Mouse (Mus musculus) forebrain, postnatal 0 days (tissue): ENCODE measurements around the gene Rasgrp1. TPM values are rescaled to one million over a fixed set of nuclear protein-coding genes. Genes with fewer than 3 reads are reported as not detected.

Source experiments
- ATAC-seq: fragments of 200-750 bp; cut with Nextera tagmentation; 2 replicates; pipeline ENCODE4 v1.8.0; 2017; ENCODE audit warnings: mild to moderate bottlenecking, moderate library complexity
- DNase-seq: peaks from one replicate; pipeline ENCODE4 v3.0.0-alpha.2; 2015
- H3K27ac ChIP-seq: fragments of 300-500 bp; sonication (generic); 2 replicates; pipeline ENCODE4 v1.5.1; 2014; ENCODE audit warnings: low read depth, mild to moderate bottlenecking, antibody characterized with exemption, low read length, moderate library complexity, mixed read lengths
- H3K27me3 ChIP-seq: fragments of 300-500 bp; sonication (generic); 2 replicates; pipeline ENCODE4 v1.6.1; 2014; ENCODE audit warnings: mild to moderate bottlenecking, low read length, mixed read lengths; ENCODE audit not compliant: insufficient read depth
- H3K36me3 ChIP-seq: fragments of 300-500 bp; sonication (generic); 2 replicates; pipeline ENCODE4 v1.6.1; 2014; ENCODE audit warnings: mild to moderate bottlenecking, moderate library complexity; ENCODE audit not compliant: insufficient read depth
- H3K4me1 ChIP-seq: fragments of 300-500 bp; sonication (generic); 2 replicates; pipeline ENCODE4 v1.6.1; 2014; ENCODE audit warnings: antibody characterized with exemption; ENCODE audit not compliant: insufficient read depth
- H3K4me2 ChIP-seq: fragments of 300-500 bp; sonication (generic); 2 replicates; pipeline ENCODE4 v1.6.1; 2014; ENCODE audit warnings: low read depth, mild to moderate bottlenecking, moderate library complexity
- H3K4me3 ChIP-seq: fragments of 300-500 bp; sonication (generic); 2 replicates; pipeline ENCODE4 v1.5.1; 2014; ENCODE audit warnings: low read depth, low read length, mixed read lengths
- H3K9ac ChIP-seq: fragments of 300-500 bp; sonication (generic); 2 replicates; pipeline ENCODE4 v1.6.1; 2014; ENCODE audit warnings: mild to moderate bottlenecking
- H3K9me3 ChIP-seq: fragments of 300-500 bp; sonication (generic); 2 replicates; pipeline ENCODE4 v1.6.1; 2016; ENCODE audit warnings: low read length
- CTCF ChIP-seq: sonication (generic); IDR thresholded peaks from 2 replicates; pipeline ENCODE4 v1.5.1; 2016; ENCODE audit warnings: antibody characterized with exemption, control low read depth, low read depth
- WGBS: fragments of 180-500 bp; shearing (Covaris S2); extraction: QIAGEN DNeasy Blood & Tissue Kit; methylation state at CpG from one replicate; pipeline ENCODE4 v1.1.7; 2014; 5-methylcytosine and 5-hydroxymethylcytosine counted together
- polyA plus RNA-seq: library from polyadenylated mRNA; unstranded; fragments of >200 nt; fragmentation: Nextera tagmentation; extraction: Ambion mirVana; gene quantifications from 2 replicates; pipeline ENCODE4 v1.2.1, GENCODE M21; 2015
- total RNA-seq: library from RNA; depleted of rRNA; stranded (reverse); fragments of >200 nt; gene quantifications from 2 replicates; pipeline ENCODE4 v1.2.3, GENCODE M21; 2014; rRNA removed

The Rasgrp1 gene
- total and polyA plus RNA-seq, 2 experiments from 2014 or later = 9.5 to 16.6 TPM

DNA sequence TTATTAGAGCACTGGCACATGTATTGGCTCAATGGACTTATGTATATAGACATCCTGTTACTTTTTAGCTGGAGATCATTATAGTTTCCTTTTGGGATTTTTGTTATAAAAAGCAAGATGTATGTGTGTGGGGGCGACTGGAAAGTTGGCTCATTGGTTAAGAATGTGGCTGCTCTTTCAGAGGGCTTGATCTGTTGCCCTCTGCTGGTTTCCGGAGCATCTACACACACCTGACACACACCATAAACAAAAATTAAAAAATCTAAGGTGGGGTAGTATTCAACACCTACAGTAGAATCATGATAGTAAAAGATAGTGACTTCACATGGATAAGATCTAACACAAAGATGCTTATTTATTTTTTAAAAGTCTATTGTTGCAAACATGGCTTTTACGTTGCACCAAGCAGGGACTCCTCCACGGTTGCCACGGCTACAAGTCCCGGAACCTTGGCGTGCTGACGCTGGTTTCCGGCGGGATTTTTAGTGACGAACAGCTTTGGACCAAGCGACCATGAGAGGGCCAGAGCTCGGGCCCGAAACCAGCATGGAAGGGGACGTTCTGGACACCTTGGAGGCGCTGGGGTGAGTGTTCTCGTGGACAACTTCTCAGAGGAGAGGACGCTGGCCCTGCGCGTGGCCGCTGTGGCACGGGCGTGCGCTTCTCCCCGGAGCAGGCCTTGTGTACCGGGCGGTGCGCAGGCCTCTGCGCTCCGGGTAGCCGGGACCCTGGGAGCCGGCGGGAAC, 93.4 kb downstream of the Rasgrp1 start, which contains the start of gene Fam98b:
Gene Fam98b (plus strand): TSS at position 485 of the 746 bp plus-strand sequence.
- peaks cover 10% of the 10 kb centered on the region for H3K4me1 ChIP-seq
- peak within 1 kb of the TSS; percentile 88 for H3K9ac ChIP-seq
- peak within 1 kb of the TSS; percentile 77 for H3K4me3 ChIP-seq
- DNase-seq = peak; percentile 97
- peak within 1 kb of the TSS; percentile 82 for H3K4me2 ChIP-seq
- H3K27ac ChIP-seq = peak within 1 kb of the TSS; percentile 90
- no peaks in the 10 kb centered on the region for H3K36me3 ChIP-seq
- TF ChIP-seq CTCF = peak; percentile 67
- WGBS = under 1% methylated on average over 33 of the region's 33 CpGs
- no peaks in the 10 kb centered on the region for H3K9me3 ChIP-seq
- ATAC-seq = peak; percentile 98
- no peaks in the 10 kb centered on the region for H3K27me3 ChIP-seq

DNA sequence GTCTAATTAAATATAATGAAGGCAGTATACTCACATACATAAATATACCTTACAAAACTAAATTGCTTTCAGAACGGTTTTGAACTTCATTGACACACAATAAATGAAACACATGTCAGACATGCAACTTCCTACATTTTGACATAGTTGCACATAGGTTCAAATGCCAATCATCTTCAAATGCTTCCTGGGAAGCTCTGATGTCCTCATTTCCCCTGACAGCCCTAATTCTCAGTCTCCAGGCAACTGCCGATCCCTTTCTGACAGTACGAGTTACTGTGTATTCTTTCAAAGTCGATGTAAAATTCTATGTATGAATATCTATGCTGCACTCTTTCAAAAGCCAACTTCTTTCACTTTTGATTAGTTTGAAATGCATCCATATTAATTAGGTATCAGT, 100.8 kb downstream of the Rasgrp1 start:
- Histone ChIP-seq H3K4me1 (no peaks in the 10 kb centered on the region), H3K27me3 (no peaks in the 10 kb centered on the region; the same call in 1 of the 2 replicates), H3K36me3 (no peaks in the 10 kb centered on the region), H3K4me2 (no peak overlapping the region), H3K9ac (no peak overlapping the region), H3K9me3 (no peaks in the 10 kb centered on the region), H3K4me3 (no peak overlapping the region), H3K27ac (no peak overlapping the region)
- ATAC-seq (peak; percentile 54; the same call in 1 of the 2 replicates), DNase-seq (no peak)
- WGBS = 65% methylated on average over 4 of the region's 4 CpGs
- TF ChIP-seq CTCF = no peak

DNA sequence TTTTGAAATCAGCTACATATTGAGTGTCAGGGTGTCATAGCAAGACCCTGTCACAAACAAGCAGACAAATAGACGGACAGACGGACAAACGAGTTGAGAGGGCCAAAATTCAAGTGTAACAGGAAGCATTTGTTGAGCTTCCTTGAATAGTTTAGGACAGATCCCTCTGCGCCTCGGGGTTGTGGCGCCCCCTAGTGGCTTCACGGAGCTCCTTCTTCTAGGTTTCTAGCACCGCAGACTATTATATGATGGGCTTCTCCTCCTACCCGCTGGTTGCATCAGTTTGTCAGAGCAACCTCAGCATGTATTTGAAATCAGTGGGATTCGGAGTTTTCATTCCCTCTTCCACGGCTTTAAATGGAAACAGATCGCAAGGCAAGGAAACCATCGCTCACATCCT, 111.5 kb downstream of the Rasgrp1 start:
- no peak overlapping the region for H3K4me3 ChIP-seq
- no peaks in the 10 kb centered on the region for H3K9me3 ChIP-seq
- no peaks in the 10 kb centered on the region for H3K36me3 ChIP-seq
- H3K27me3 ChIP-seq = no peaks in the 10 kb centered on the region
- no peak overlapping the region for H3K27ac ChIP-seq
- ATAC-seq (peak; percentile 85), DNase-seq (peak; percentile 88)
- 0 out of 2 replicates have a peak, but pooled peaks cover 5% of the 10 kb centered on the region for H3K4me1 ChIP-seq
- TF ChIP-seq CTCF = peak; percentile 89
- WGBS = 6% methylated on average over 13 of the region's 13 CpGs
- 0 out of 2 replicates have a peak overlapping the region, but pooled peaks have one; percentile 2 for H3K4me2 ChIP-seq
- no peak overlapping the region for H3K9ac ChIP-seq

DNA sequence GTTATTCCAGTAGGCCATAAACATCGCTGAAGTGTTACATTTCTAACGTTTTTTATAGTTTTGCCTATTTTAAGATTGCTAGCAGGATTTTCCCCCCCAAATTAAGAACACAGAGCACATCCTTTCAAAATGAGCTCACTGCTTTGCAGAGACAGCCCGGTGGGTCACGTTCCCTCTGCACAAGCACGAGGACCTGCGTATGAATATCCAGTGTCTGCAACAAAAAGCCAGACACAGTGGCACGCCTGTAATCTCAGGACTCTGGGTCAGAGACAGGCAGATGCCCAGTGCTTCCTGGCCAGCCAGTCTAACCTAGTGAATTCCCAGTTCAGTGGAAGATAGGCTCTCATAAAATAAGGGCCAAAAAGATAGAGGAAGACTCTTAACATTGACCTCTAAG, 112.5 kb downstream of the Rasgrp1 start:
- DNase-seq (no peak), ATAC-seq (no peak)
- no peak overlapping the region for H3K27ac ChIP-seq
- H3K4me1 ChIP-seq = 0 out of 2 replicates have a peak, but pooled peaks cover 5% of the 10 kb centered on the region
- no peaks in the 10 kb centered on the region for H3K27me3 ChIP-seq
- H3K36me3 ChIP-seq = no peaks in the 10 kb centered on the region
- TF ChIP-seq CTCF = no peak
- WGBS = 73% methylated on average over 7 of the region's 7 CpGs
- no peak overlapping the region for H3K9ac ChIP-seq
- no peaks in the 10 kb centered on the region for H3K9me3 ChIP-seq
- H3K4me3 ChIP-seq = no peak overlapping the region
- H3K4me2 ChIP-seq = no peak overlapping the region

Other genes with a start within 250 kb of the Rasgrp1 start
- gene Spred1, start 221.6 kb downstream of the Rasgrp1 start, total RNA-seq = 56.2 and 66.9 TPM in 2 replicates
- 8.8 and 11.3 TPM in 2 replicates for gene Spred1, start 221.6 kb downstream of the Rasgrp1 start, polyA plus RNA-seq
- 10.3 and 13.4 TPM in 2 replicates for gene Fam98b, start 93.3 kb downstream of the Rasgrp1 start, total RNA-seq
- 12.4 and 13.8 TPM in 2 replicates for gene Fam98b, start 93.3 kb downstream of the Rasgrp1 start, polyA plus RNA-seq